ENCODE assay signal across 9 mouse cellular contexts in the genomic region with DNA sequence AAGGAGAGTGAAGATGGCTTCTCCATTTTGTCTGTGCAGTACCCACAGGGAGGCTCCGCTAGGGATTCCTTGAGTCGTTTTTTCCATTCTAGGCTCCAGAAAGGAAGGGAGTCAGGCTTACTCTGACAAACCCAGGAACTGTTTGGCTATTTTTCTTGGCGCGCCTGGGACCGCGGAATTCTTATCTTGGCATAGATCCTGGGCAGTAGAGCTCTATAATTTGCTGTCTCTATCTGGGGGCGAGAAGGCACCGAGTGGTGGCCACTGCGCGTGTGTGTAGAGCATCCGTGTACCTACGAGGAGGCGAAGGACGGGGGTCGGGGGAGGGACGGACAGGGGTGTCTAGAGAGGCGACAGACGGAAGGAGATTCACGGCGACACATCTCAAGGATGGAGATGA. TPM values are rescaled to one million over a fixed set of nuclear protein-coding genes. Genes with fewer than 3 reads are reported as not detected.
DNase-seq lines count a peak whose midpoint lies in the region; ATAC-seq and TF ChIP-seq lines count a peak whose summit lies in the region.
"Had no signal": no experiment of that assay in that cellular context is flagged by ENCODE, and none has a peak within 500 bp of the region (broad histone marks: within the 10 kb centered on the region; RNA-seq: fewer than 3 reads in every experiment).

No protein-coding gene starts in this region.

- peaks cover 21% of the 10 kb centered on the region for H3K27me3 ChIP-seq in erythroblast, embryonic 14.5 days (ENCODE audit: control insufficient read depth)
- no peaks in the 10 kb centered on the region for H3K27me3 ChIP-seq in heart, postnatal 0 days (ENCODE audit: control insufficient read depth, insufficient read depth, low read length)
- H3K27me3 ChIP-seq in limb, embryonic 10.5 days (ENCODE audit: low read depth, poor library complexity, severe bottlenecking), result peaks cover 14% of the 10 kb centered on the region
- no peaks in the 10 kb centered on the region for H3K27me3 ChIP-seq in midbrain, embryonic 11.5 days (ENCODE audit: control insufficient read depth, insufficient read depth, low read length)

- 1% methylated on average over 20 of the region's 20 CpGs for WGBS in heart, postnatal 0 days
- WGBS in limb, embryonic 10.5 days, result 1% methylated on average over 20 of the region's 20 CpGs
- 1% methylated on average over 20 of the region's 20 CpGs for WGBS in midbrain, embryonic 11.5 days

- TF ChIP-seq EP300 in heart, postnatal 0 days (IDR thresholded peaks at IDR 0.05; ENCODE audit: low read depth), result peak; percentile 52; the same call in 1 of the 2 replicates

- no peaks in the 10 kb centered on the region for H3K36me3 ChIP-seq in erythroblast, embryonic 14.5 days (ENCODE audit: control insufficient read depth)
- 0 out of 2 replicates have a peak, but pooled peaks cover 5% of the 10 kb centered on the region for H3K36me3 ChIP-seq in heart, postnatal 0 days (replicated peaks; ENCODE audit: control insufficient read depth, insufficient read depth, low read length)
- H3K36me3 ChIP-seq in limb, embryonic 10.5 days, result no peaks in the 10 kb centered on the region
- no peaks in the 10 kb centered on the region for H3K36me3 ChIP-seq in midbrain, embryonic 11.5 days (ENCODE audit: control insufficient read depth, insufficient read depth, low read length)

- ATAC-seq in heart, postnatal 0 days (ENCODE audit: insufficient read depth, low read depth), result peak; percentile 40
- ATAC-seq in midbrain, embryonic 11.5 days (ENCODE audit: low FRiP score), result peak; percentile 39

- peak; percentile 63 for DNase-seq in urinary bladder, postnatal 14 days (ENCODE audit: low spot score)
- DNase-seq in urinary bladder, postnatal 10 days (ENCODE audit: low spot score), result no peak
- DNase-seq in heart, postnatal 0 days (ENCODE audit: low spot score), result peak; percentile 68
- DNase-seq in limb, embryonic 10.5 days (ENCODE audit: low spot score), result no peak
- DNase-seq in midbrain, embryonic 11.5 days (ENCODE audit: low spot score, missing footprints), result no peak
- no peak for DNase-seq in right cerebral cortex, postnatal 14 days
- DNase-seq in natural killer cell, adult 2 months (ENCODE audit: low spot score in 2 of 2), result no peak

- H3K9me3 ChIP-seq in erythroblast, embryonic 14.5 days (ENCODE audit: control insufficient read depth, low read length), result no peaks in the 10 kb centered on the region
- H3K9me3 ChIP-seq in heart, postnatal 0 days (replicated peaks; ENCODE audit: control insufficient read depth, low read length), result no peaks in the 10 kb centered on the region
- no peaks in the 10 kb centered on the region for H3K9me3 ChIP-seq in limb, embryonic 10.5 days (replicated peaks)
- H3K9me3 ChIP-seq in midbrain, embryonic 11.5 days (ENCODE audit: control insufficient read depth, low read length), result no peaks in the 10 kb centered on the region

- H3K27ac ChIP-seq in heart, postnatal 0 days (ENCODE audit: low read depth), result peak overlapping the region; percentile 74
- no peak overlapping the region for H3K27ac ChIP-seq in limb, embryonic 10.5 days
- no peak overlapping the region for H3K27ac ChIP-seq in midbrain, embryonic 11.5 days (ENCODE audit: low read depth, low read length)

- peaks cover 15% of the 10 kb centered on the region for H3K4me1 ChIP-seq in erythroblast, embryonic 14.5 days (ENCODE audit: control insufficient read depth)
- H3K4me1 ChIP-seq in heart, postnatal 0 days (ENCODE audit: control insufficient read depth, insufficient read depth), result no peaks in the 10 kb centered on the region
- peaks cover 32% of the 10 kb centered on the region for H3K4me1 ChIP-seq in limb, embryonic 10.5 days
- peaks cover 25% of the 10 kb centered on the region for H3K4me1 ChIP-seq in midbrain, embryonic 11.5 days (ENCODE audit: control insufficient read depth, insufficient read depth, low read length)

- peak overlapping the region; percentile 64 for H3K4me2 ChIP-seq in heart, postnatal 0 days (ENCODE audit: low read depth, low read length)
- peak overlapping the region; percentile 87 for H3K4me2 ChIP-seq in midbrain, embryonic 11.5 days

- H3K9ac ChIP-seq in heart, postnatal 0 days (replicated peaks; ENCODE audit: low read depth, low read length), result no peak overlapping the region
- peak overlapping the region; percentile 56 for H3K9ac ChIP-seq in midbrain, embryonic 11.5 days (ENCODE audit: low read length)

- peak overlapping the region; percentile 58 for H3K4me3 ChIP-seq in erythroblast, embryonic 14.5 days (replicated peaks)
- peak overlapping the region; percentile 41 for H3K4me3 ChIP-seq in heart, postnatal 0 days (ENCODE audit: low read depth, low read length)
- peak overlapping the region; percentile 51 for H3K4me3 ChIP-seq in limb, embryonic 10.5 days
- peak overlapping the region; percentile 37 for H3K4me3 ChIP-seq in midbrain, embryonic 11.5 days (ENCODE audit: low read depth, low read length)

- no peak for TF ChIP-seq CTCF in heart, postnatal 0 days (IDR thresholded peaks at IDR 0.05; ENCODE audit: low read depth)

RNA-seq across cellular contexts. Expression of gene Copz2, which starts 11.8 kb away (rescaled TPM):
- polyA plus RNA-seq in erythroblast, embryonic 14.5 days (2012), result 0.20 TPM in 1 of 2 replicates, not detected in the other
- total RNA-seq in heart, postnatal 0 days (2014; rRNA removed; ENCODE audit: low replicate concordance), result 45.8 and 54.7 TPM in 2 replicates
- 119 and 123 TPM in 2 replicates for polyA plus RNA-seq in heart, postnatal 0 days (2015; fragmentation: Nextera tagmentation; extraction: Ambion mirVana)
- polyA plus RNA-seq in limb, embryonic 10.5 days (2016; fragmentation: Nextera tagmentation; extraction: Ambion mirVana), result 25.9 and 39.9 TPM in 2 replicates
- polyA plus RNA-seq in midbrain, embryonic 11.5 days (2014; fragmentation: Nextera tagmentation; extraction: Ambion mirVana), result 47.5 and 51.1 TPM in 2 replicates
- total RNA-seq: neutrophil, adult 5-6 weeks had no signal

RNA-seq across cellular contexts. Expression of gene Nfe2l1, which starts 31.7 kb away (rescaled TPM):
- 3.7 and 4.6 TPM in 2 replicates for polyA plus RNA-seq in erythroblast, embryonic 14.5 days (2012)
- total RNA-seq in heart, postnatal 0 days (2014; rRNA removed; ENCODE audit: low replicate concordance), result 98.8 and 99.1 TPM in 2 replicates
- 81.2 and 83.5 TPM in 2 replicates for polyA plus RNA-seq in heart, postnatal 0 days (2015; fragmentation: Nextera tagmentation; extraction: Ambion mirVana)
- 60.0 and 69.3 TPM in 2 replicates for polyA plus RNA-seq in limb, embryonic 10.5 days (2016; fragmentation: Nextera tagmentation; extraction: Ambion mirVana)
- polyA plus RNA-seq in midbrain, embryonic 11.5 days (2014; fragmentation: Nextera tagmentation; extraction: Ambion mirVana), result 31.7 and 35.2 TPM in 2 replicates

RNA-seq across cellular contexts. Expression of gene Cdk5rap3, which starts 54.9 kb away (rescaled TPM):
- polyA plus RNA-seq in erythroblast, embryonic 14.5 days (2012), result 2.9 and 4.8 TPM in 2 replicates
- total RNA-seq in heart, postnatal 0 days (2014; rRNA removed; ENCODE audit: low replicate concordance), result 23.6 and 25.2 TPM in 2 replicates
- polyA plus RNA-seq in heart, postnatal 0 days (2015; fragmentation: Nextera tagmentation; extraction: Ambion mirVana), result 45.1 and 46.7 TPM in 2 replicates
- 85.3 and 90.0 TPM in 2 replicates for polyA plus RNA-seq in limb, embryonic 10.5 days (2016; fragmentation: Nextera tagmentation; extraction: Ambion mirVana)
- polyA plus RNA-seq in midbrain, embryonic 11.5 days (2014; fragmentation: Nextera tagmentation; extraction: Ambion mirVana), result 91.4 and 92.8 TPM in 2 replicates

Comparison
In these comparisons a context has a peak if more than half of its experiments do, and no peak if none do; other contexts are left out.
1. DNase-seq: peak in urinary bladder, postnatal 14 days (single experiment) and heart, postnatal 0 days (single experiment); none in urinary bladder, postnatal 10 days (single experiment), limb, embryonic 10.5 days (single experiment), midbrain, embryonic 11.5 days (single experiment), right cerebral cortex, postnatal 14 days (single experiment) and natural killer cell, adult 2 months (0 of 2).
2. RNA of gene Copz2, which starts 11.8 kb away (polyA plus RNA-seq): 119 to 123 TPM in heart, postnatal 0 days, 47.5 to 51.1 TPM in midbrain, embryonic 11.5 days and 25.9 to 39.9 TPM in limb, embryonic 10.5 days; 0.20 TPM in erythroblast, embryonic 14.5 days; every median in the first group is over 10 times any median in the second.
3. Peak in every context shown above with its lines, with median percentiles within 50 percentile points of each other: H3K4me3 ChIP-seq.